Mouse (Mus musculus): ENCODE results near the gene Fmod. TPM values are rescaled to one million over a fixed set of nuclear protein-coding genes. Genes with fewer than 3 reads are reported as not detected.
A peak's percentile ranks its signal among the peaks of the same experiment; 100 is the strongest.

Fmod gene
- total and polyA plus RNA-seq, 2 experiments from 2014 or later: 16.3 to 21.8 TPM

DNA sequence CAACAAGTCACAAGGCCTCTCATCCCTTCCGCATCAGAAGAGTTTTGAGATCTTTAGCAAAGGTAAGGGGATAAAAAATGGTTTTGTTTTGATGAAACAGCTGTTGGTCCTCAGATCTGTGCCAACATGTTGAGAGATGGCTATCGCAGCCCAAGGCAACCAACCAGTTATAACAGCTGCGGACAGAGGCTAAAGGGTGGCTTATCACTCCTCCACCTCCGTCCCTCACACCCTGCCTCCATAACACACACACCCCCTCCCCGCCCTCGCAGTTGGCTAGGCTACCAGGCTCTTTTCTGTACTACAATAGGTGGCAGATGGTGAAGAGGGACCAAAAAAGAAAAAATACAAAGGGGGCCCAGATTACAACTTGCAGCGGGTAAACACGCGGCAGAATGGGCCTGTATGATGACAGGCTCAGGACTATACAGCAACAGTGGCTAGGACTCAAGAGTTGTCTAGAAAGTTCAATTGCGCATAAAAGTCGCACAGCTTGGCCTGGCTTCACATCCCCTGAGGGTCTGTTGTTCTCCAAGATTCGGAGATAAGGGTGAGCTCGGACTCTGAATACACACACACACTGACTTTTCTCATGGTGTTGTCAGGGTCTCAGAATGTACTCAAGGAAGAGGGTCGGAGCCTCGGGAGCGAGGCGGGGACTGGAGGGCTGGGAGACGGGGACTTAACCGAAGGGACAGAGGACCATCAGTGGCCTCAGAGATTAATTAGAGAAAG is 41.2 kb downstream of the Fmod start:
- 4% methylated on average over 19 of the region's 19 CpGs for WGBS
- H3K4me1 ChIP-seq (ENCODE audit: insufficient read depth, low read length): peaks cover 26% of the 10 kb centered on the region
- H3K9me3 ChIP-seq (ENCODE audit: low read length): no peaks in the 10 kb centered on the region
- H3K36me3 ChIP-seq (ENCODE audit: insufficient read depth, low read length): 0 out of 2 replicates have a peak, but pooled peaks cover 5% of the 10 kb centered on the region
- H3K9ac ChIP-seq (replicated peaks; ENCODE audit: low read length): peak overlapping the region; percentile 89
- DNase-seq (ENCODE audit: low spot score) (peak; percentile 36), ATAC-seq (no peak; the same call in 1 of the 2 replicates)
- H3K27me3 ChIP-seq (ENCODE audit: insufficient read depth, low read length): no peaks in the 10 kb centered on the region
- H3K27ac ChIP-seq: peak overlapping the region; percentile 79
- H3K4me3 ChIP-seq (ENCODE audit: low read length): peak overlapping the region; percentile 84
- H3K4me2 ChIP-seq (ENCODE audit: low read depth, low read length): peak overlapping the region; percentile 80
- TF ChIP-seq CTCF (IDR thresholded peaks at IDR 0.05; ENCODE audit: low read depth): no peak

DNA sequence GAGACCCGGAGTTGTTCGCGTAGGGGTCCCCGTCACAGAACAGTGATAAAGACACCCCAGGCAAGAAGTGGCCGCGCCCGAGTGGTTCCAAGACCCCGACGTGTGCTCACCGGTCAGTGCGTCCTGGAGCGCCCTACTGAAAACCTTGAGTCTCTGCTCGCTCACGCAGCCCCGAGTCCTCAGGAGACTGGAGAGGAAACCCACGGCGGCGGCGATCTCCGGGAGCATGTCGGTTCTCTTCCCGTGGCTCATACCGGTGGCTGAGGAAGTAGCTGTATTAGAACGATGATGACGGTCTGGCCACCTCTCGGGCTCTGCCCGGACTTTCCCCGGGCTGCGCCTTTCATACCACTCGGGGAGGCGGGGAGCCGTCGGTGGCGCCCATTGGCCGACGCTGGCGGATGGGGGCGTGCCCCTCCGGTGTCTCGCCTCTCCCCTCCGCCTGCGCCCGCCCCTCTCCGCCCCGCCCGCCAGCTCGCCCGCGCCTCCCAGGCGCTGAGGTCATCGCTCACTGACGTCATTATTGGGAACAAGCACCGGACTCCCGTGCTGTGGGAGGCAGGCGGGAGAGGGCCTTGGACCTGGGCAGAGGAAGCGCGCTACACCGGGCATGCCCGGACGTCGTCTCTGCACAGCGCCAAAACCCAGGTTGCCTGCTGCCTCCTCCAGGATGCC is 41.9 kb downstream of the Fmod start, which contains the start of gene Btg2:
Btg2 (minus strand) TSS at position 319 of the 675 bp plus-strand sequence.
- TF ChIP-seq CTCF (IDR thresholded peaks at IDR 0.05; ENCODE audit: low read depth): peak; percentile 18; the same call in 1 of the 2 replicates
- 1% methylated on average over 53 of the region's 62 CpGs for WGBS
- Histone ChIP-seq H3K27me3 (ENCODE audit: insufficient read depth, low read length) (no peaks in the 10 kb centered on the region), H3K4me1 (ENCODE audit: insufficient read depth, low read length) (peaks cover 26% of the 10 kb centered on the region), H3K9me3 (ENCODE audit: low read length) (no peaks in the 10 kb centered on the region), H3K4me3 (ENCODE audit: low read length) (peak within 1 kb of the TSS; percentile 84), H3K4me2 (ENCODE audit: low read depth, low read length) (peak within 1 kb of the TSS; percentile 80), H3K36me3 (ENCODE audit: insufficient read depth, low read length) (0 out of 2 replicates have a peak, but pooled peaks cover 5% of the 10 kb centered on the region), H3K27ac (peak within 1 kb of the TSS; percentile 79), H3K9ac (replicated peaks; ENCODE audit: low read length) (peak within 1 kb of the TSS; percentile 89)
- ATAC-seq (peak; percentile 96), DNase-seq (ENCODE audit: low spot score) (peak; percentile 98)

DNA sequence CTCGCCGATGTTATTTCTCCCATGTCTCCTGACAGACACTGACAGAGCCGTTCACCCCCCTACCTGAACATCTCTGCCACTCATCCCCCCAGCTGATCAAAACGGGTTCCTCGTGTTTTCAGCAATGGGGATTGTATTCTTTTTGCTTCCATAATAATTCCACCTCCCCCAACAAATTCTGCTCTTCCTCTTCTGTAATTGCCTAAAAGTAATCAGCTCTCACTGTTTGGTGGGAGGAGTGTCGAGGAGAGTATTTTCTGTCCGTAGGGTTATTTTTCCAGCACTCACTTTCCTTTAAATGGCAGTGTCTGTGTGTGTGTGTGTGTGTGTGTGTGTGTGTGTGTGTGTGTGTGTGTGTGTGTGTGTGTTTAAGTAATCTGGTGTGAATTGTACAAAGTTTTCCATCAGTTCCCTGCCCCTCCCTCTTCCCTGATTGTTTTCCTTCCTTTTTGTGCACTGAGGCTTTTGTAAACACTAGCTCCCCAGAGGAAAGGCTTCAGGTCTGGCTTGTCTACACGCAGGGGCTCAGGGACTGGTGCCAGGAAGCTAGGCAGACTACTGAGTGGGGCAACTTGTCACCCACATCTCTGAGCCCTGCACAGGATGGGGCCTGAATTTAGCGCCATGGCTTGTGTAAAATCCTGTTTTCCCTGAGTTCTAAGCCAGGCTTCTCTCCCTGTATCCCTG is 42.6 kb downstream of the Fmod start:
- no peak for ATAC-seq
- no peak for TF ChIP-seq CTCF (IDR thresholded peaks at IDR 0.05; ENCODE audit: low read depth)
- WGBS: 3% methylated on average over 9 of the region's 9 CpGs

GRCm38 (mm10) chr1:134080406-134080805 is 43.4 kb downstream of the Fmod start:
- WGBS: 74% methylated on average over 4 of the region's 4 CpGs
- H3K27me3 ChIP-seq (ENCODE audit: insufficient read depth, low read length): no peaks in the 10 kb centered on the region
- peaks cover 20% of the 10 kb centered on the region for H3K4me1 ChIP-seq (ENCODE audit: insufficient read depth, low read length)
- no peak overlapping the region for H3K27ac ChIP-seq
- no peaks in the 10 kb centered on the region for H3K36me3 ChIP-seq (ENCODE audit: insufficient read depth, low read length)
- H3K9me3 ChIP-seq (ENCODE audit: low read length): no peaks in the 10 kb centered on the region
- ATAC-seq (no peak), DNase-seq (ENCODE audit: low spot score) (no peak)
- no peak overlapping the region for H3K9ac ChIP-seq (replicated peaks; ENCODE audit: low read length)
- no peak for TF ChIP-seq CTCF (IDR thresholded peaks at IDR 0.05; ENCODE audit: low read depth)
- no peak overlapping the region for H3K4me3 ChIP-seq (ENCODE audit: low read length)
- no peak overlapping the region for H3K4me2 ChIP-seq (ENCODE audit: low read depth, low read length)

More for the DNA sequence above, 42.6 kb downstream of the Fmod start:
- H3K9me3 ChIP-seq (ENCODE audit: low read length): no peaks in the 10 kb centered on the region
- peak overlapping the region; percentile 89 for H3K9ac ChIP-seq (replicated peaks; ENCODE audit: low read length)
- H3K36me3 ChIP-seq (ENCODE audit: insufficient read depth, low read length): 0 out of 2 replicates have a peak, but pooled peaks cover 5% of the 10 kb centered on the region
- H3K4me3 ChIP-seq (ENCODE audit: low read length): peak overlapping the region; percentile 84
- peak; percentile 54 for DNase-seq (ENCODE audit: low spot score)
- H3K4me2 ChIP-seq (ENCODE audit: low read depth, low read length): peak overlapping the region; percentile 80
- peaks cover 26% of the 10 kb centered on the region for H3K4me1 ChIP-seq (ENCODE audit: insufficient read depth, low read length)
- no peaks in the 10 kb centered on the region for H3K27me3 ChIP-seq (ENCODE audit: insufficient read depth, low read length)
- peak overlapping the region; percentile 77 for H3K27ac ChIP-seq

DNA sequence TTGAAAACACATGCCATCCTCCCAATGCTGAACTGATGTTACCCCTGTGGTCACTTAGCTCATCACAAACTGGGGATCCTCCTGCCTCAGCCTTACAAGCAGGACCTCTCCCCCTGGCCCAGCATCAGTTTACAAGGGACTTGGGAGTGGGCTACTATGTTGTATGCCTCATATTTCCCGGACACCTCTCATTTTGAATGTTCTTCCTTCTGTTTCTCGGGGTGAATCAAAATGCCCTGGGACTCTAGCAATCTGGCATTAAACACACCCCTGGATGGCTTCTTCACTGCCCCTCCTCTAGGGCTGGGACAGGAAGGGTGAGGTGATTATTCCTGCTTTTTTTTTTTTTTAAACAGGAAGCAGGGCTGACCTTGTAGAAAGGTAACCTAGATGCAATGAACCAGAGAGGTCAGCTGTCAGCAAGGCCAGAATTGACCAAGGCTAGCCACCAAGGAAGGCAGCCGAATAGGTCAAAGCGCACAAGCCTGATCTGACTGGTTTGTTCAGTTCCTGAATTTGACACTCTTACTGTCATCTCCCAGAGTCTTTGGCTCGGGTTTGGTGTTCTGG is 43.9 kb downstream of the Fmod start:
- Histone ChIP-seq H3K9ac (replicated peaks; ENCODE audit: low read length) (no peak overlapping the region), H3K4me3 (ENCODE audit: low read length) (no peak overlapping the region), H3K27ac (no peak overlapping the region), H3K4me1 (ENCODE audit: insufficient read depth, low read length) (peaks cover 16% of the 10 kb centered on the region), H3K4me2 (ENCODE audit: low read depth, low read length) (no peak overlapping the region), H3K9me3 (ENCODE audit: low read length) (no peaks in the 10 kb centered on the region), H3K27me3 (ENCODE audit: insufficient read depth, low read length) (no peaks in the 10 kb centered on the region), H3K36me3 (ENCODE audit: insufficient read depth, low read length) (no peaks in the 10 kb centered on the region)
- WGBS: 92% methylated on average over 5 of the region's 5 CpGs
- ATAC-seq (no peak), DNase-seq (ENCODE audit: low spot score) (no peak)
- TF ChIP-seq CTCF (IDR thresholded peaks at IDR 0.05; ENCODE audit: low read depth): no peak

DNA sequence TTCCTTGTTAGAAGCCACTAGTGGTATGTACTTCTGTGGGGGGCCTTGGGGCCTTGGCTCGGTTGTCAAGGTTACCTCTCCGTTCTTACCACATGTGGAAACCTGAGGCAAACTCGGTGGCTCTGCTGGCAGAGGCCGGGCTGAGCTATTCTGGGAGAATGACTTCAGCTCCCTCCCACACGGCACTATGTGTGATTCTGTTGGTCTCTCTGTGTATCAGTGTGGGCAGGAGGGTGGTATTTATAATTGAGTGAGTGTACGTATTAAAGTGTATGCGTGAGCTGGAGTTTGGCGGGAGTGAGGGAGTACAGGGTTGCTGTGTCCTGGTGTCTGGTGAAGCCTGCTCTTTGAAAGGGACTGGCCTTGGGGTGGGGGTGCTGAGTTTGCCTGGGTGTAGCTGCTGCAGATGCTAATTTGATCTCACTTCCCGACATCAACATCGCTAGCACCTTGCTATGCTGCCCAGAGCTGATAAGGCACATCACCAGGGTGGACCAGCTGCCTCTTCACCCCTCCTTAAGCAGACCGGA is 46.0 kb downstream of the Fmod start:
- DNase-seq (ENCODE audit: low spot score) (peak; percentile 39), ATAC-seq (no peak)
- Histone ChIP-seq H3K36me3 (ENCODE audit: insufficient read depth, low read length) (no peaks in the 10 kb centered on the region), H3K27me3 (ENCODE audit: insufficient read depth, low read length) (no peaks in the 10 kb centered on the region), H3K27ac (no peak overlapping the region), H3K4me1 (ENCODE audit: insufficient read depth, low read length) (peaks cover 10% of the 10 kb centered on the region; the same call in 1 of the 2 replicates), H3K4me3 (ENCODE audit: low read length) (no peak overlapping the region), H3K4me2 (ENCODE audit: low read depth, low read length) (no peak overlapping the region), H3K9ac (replicated peaks; ENCODE audit: low read length) (no peak overlapping the region), H3K9me3 (ENCODE audit: low read length) (no peaks in the 10 kb centered on the region)
- WGBS: 55% methylated on average over 11 of the region's 11 CpGs
- TF ChIP-seq CTCF (IDR thresholded peaks at IDR 0.05; ENCODE audit: low read depth): no peak
